Mouse (Mus musculus): ENCODE results near the gene B3gnt8. TPM values are rescaled to one million over a fixed set of nuclear protein-coding genes. Genes with fewer than 3 reads are reported as not detected.
"Not testable (repeated sequence)": the region's sequence is repeated elsewhere in the genome, so short reads cannot be mapped to it uniquely, and the experiment has no call there.

Gene B3gnt8
- 1 to 10 TPM; 1.8 to 4.5 TPM for total RNA-seq (2021)
- 11.8 and 13.0 TPM in 2 replicates for polyA plus RNA-seq (2012; rRNA removed)
- long read RNA-seq, transcript B3gnt8-203 (1 exons, 1,844 nt) = major isoform, 5 of 6 reads
- long read RNA-seq, partial matches to known transcripts = 0 of 6 reads
- long read RNA-seq, other reads (novel, unspliced or antisense) = 1 of 6 reads

DNA sequence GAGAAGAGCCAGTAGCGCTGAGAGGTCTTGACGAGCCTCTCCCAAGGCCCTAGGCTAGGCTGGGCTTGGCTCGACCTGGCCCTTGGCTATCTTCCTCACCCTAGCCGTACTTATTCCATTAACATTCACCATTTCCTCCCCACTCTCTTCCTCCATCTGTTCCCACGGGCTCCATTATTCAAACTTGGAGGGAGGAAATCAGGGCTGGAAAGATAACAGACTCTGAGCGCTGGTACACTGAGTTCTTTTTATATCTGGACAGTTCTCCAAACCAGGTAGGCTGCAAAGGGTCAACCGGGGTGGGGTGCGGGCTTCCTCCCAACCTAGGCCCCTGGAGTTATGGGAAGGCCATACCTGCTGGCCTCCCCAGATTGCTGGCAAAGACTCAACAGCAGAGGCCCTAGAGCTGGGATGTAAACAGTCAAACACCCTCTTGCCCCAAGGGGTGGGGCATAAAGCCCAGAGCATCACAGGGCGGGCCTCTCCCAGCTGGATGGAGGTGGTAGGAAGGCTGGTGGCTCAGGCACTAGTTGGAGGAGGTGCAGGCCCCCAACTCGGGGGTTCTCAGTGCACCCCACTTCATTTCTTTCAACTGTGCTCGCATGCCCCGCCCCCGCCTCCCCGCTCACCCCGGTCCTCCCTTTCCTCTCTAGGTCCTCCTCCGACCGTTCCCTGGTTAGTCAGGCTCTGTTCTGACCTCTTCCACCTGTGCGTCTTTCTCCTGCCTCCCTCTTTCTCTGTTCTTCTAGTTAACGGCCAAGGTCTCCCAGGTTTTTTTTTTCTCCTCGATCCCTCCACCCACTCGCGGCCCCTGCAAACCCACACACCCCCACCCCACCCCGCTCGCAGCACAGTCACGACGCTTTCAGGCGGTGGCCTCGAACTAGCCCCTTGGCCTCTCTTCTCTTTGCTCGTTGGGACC, at the start of gene B3gnt8:
Gene B3gnt8 (plus strand): TSS at position 146 of the 922 bp plus-strand sequence.
- peak; percentile 48 for DNase-seq

DNA sequence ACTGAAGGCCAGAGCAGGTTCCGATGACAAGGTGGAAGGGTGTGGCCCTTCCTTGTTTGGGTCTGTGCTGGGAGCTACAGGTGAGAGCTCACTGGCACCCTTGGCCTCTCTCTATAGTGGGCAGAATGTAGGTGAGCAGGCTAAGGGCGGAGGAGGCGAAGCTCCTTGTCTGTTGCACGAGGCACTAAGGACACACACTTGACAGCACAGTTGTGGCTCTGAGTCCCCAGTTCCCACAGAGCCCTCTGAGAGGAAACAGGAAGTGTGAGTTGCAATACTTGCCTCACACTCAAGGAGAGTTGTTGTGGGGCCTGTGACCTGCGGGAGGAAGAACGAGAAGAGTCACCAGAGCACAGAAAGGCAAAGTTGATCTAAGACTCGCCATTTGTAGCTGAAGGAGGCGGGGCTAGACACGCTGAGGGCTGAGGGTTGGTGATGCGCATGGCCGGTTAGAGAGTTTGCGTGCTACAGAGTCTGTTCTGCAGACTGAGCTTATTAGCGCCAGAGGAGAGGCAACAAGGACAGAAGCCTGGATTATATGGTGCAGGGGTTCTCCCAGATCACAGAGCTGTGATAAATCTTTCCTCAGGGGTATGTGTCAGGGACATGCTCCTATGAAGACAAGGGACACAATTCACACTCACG, 49.5 kb upstream of the B3gnt8 start:
- not testable (repeated sequence) for DNase-seq

DNA sequence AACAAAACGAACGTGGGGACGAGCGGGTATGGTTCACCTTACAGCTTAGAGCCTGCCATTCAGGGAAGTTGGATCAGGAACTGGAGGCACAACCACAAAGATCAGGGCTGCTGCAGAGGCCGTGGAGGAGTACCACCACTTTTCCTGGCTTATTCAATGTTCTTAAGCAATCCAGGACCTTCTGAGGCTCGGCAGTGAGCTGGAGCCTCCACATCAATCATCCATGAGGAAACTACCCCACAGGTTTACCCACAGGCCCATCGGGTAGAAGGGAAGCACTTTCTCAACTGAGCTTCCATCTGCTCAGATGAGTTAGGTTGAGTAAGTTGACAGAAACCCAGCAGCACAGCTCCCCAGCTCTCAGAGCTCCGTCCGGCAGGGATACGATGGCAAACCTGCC, 47.0 kb upstream of the B3gnt8 start:
- no peak for DNase-seq

DNA sequence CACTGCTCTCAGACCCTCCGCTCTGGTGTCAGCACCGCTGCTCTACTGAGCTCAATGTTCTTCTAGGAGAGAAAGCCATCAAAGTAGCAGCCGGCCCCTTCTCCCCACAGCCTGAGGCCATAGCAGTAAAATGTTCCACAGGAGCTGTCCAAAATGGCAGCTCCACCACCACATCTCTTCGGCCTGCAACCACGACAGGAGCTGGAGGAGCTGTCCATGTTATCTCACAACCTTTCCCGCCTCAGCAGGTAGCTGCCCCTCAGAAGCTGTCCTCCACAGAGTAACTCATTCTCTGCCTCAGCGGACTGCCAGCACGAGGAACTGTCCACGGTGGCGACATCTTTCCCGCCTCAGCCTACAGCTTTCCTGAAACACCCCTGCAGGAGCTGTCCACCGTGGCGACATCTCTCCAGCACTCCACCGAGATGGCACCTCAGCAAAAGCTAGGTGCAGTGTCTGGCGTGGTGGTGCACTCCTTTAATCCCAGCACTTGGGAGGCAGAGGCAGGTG, 44.1 kb upstream of the B3gnt8 start:
- no peak for DNase-seq

DNA sequence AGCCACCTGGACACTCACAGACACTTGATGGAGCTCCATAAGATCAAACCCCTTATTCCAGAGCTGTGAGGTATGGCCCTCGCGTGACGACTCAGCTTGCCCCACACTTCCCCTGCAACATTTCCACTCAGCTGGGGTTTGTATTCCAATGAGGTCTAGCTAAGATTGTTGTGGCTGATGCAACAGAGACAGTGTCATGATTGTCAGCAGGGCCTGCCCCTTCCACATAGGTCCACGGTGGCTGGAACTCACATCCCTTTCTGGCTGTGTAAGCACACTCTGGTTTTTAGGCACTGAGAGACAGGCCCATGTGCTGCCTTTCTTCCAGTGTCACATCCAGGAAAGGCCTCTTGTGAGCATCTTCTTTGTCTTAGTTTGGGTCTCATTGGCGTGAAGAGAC, 41.8 kb upstream of the B3gnt8 start:
- DNase-seq = no peak

DNA sequence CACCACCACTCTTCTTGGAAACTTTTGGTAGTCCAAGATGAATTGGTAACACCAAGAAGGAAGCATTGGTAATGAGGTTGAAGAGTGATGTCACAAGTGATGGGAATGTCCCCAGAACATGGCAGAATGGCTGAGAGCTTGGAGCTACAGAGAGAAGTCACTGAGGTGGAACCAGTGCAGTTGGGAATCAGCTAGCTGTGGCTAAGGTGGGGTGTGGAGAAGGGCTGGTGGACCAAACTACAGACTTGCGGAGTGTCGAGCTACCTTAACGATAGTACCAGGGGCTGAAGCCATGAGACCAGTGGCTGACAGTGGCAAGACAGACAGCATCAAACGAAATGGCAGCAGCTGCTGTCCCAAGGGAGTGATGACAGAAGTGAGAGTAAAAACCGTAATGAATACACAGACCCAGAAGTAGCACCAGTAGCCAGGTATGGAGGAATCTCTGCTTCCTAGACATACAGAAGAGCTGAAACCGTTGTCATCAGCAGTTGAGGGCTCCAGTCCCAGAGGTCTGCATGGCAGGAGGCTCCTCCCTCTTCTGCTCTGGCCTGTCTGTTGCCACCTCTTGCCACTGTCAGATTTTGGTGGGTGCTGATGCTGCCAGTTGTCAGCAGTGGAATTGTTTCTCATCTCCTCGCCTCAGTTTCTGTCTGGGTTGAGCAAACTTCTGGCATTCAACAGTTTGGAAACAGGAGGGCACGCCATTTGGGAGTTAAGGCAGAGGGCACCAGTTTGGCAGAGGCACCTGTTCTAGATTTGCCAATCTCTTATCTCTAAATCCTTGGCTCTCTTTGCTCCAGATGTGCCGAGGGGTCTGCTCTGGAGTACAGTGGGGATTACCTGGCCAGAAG, 40.9 kb upstream of the B3gnt8 start:
- no peak for DNase-seq

DNA sequence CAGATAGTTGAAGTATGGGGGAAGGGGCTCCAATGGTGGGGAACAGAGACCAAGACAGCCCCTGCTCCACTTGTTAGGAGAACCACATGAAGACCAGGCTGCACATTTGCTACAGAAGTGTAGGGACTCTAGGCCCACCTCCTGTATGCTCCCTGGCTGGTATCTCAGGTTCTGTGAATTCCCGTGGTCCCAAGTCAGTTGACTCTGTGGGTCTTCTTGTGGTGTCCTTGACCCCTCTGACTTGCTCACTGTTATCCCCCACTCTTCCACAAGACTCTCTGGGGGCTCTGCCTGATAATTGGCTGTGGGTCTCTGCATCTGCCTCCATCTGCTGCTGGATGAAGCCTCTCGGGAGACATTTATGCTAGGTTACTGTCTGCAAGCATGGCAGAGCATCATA, 35.2 kb upstream of the B3gnt8 start:
- no peak for DNase-seq

DNA sequence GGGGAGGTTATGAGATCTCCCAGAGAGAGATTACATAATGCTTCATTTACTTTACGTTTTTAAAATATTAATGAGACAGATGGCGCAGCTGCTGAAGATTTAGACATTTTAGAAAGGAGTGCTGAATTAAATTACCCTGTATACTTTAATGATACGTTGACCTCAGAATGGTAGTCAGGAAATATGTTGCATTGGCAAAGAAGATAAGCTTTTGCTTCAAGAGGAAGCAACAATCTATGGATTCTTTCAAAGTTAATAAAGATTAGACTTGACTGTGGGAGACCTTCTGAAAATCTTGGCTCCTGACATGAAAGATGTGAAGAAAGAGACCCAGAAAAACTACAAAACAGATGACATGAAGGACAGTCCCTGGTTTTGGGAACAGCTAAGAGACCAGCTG, 32.6 kb upstream of the B3gnt8 start:
- no peak for DNase-seq

DNA sequence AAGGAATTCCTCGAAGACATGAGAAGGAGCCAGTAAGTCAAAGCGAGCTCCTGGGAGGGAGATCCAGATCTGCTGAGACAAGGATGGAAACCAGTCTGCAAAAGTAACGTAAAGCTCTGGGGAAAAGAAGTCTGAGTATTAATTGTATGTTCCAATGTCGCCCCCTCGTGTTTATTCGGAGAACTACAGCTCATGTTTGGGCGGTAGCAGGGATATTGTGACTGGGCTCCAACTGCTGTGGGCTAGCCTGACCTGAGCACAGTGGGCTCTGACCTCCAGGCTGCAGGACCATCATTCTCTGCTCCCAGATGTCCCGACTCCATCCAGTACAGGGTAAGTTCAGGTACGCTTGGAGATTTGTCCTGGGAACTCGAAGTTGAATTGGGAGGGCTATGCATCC, 26.8 kb upstream of the B3gnt8 start:
- DNase-seq = peak; percentile 40

DNA sequence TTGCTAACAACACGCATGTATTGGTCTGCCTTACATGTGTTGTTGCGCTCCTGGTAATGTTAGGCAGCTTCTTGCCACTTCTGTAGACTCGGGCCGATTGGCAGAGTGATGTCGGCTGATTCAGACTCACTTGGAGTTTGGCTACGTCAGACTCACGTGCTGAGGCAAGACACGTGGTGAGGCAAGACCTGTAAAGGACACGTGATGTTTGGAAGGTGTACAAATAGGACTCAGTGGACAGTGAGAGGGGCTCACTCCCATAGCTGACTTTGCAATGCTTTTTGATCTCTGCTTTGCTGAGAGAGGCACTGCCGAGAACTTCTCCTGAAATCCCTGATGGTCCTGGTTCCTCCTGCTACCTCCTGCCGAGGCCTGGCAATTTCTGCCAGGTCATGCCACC, 25.8 kb upstream of the B3gnt8 start:
- DNase-seq = no peak

DNA sequence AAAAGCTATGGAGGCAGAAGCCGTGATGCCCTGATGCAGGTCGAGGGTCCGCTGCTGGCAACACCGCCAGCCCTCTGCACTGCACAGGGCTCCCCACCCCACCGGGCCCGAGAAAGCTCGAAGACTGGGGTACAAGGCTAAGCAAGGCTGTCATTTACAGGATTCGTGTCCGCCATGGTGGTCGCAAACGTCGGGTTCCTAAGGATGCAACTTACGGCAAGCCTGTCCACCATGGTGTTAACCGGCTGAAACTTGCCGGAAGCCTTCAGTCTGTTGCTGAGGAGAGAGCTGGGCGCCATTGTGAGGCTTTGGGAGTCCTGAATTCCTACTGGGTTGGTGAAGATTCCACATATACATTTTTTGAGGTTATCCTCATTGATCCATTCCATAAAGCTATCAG, 25.1 kb upstream of the B3gnt8 start:
- DNase-seq = no peak

DNA sequence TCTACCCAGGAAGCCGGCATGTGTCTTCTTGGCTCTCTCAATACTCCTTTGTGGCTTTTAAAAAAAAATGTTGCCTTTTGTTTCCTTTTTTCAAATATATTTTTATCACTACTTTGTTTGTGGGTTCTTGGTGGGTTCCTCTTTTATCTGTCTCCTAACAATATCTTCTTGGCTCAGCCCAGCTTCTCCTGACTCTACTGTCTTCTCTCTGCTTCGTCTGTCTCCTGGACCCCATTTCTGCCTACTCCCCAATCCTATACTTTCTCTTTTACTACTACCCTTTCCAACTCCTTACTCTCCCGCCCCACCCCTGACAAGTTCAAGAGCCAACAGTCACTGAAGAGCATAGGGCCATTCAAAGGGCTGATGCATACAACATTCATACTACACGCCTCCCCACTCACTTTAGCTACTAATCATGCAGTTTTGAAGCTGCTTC, 19.8 kb upstream of the B3gnt8 start:
- no peak for DNase-seq

DNA sequence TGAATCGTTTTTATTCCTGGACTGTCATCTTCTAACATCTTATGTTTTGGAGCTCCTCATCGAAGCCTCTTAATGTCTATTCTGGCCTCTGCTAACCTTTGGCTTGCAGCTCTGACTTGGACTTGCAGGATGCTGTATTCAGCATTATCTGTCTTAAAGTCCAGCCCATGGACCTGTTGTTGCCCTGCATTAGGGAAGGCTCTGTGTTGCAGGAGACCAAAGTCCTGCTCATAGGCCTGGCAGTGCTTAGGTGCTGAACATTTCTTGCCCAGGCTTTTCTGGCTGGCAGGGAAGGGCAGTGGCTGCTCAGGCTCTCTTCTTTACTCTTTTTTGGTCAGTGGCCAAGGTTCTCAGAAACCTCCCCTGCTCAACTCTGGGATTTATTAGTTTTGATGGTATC, 19.3 kb upstream of the B3gnt8 start:
- no peak for DNase-seq

DNA sequence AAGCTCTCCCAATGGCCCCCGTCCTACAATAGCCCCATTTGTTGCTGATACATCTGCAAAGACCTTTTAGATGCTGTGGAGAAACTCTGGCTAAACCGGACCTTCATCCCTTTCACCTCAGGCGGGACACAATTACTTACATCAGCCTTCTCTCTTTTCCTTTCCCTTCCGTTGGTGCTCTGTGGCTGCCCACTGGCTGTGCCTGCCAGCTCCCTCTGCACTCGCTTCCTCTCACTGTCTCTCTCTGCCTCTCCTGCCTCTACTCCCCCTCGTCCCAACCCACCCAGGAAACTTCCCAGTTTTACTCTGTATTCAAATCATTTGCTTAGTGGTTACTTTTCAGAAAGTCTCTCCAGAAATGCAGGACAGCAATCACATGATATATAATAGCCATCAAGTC, 16.4 kb upstream of the B3gnt8 start:
- DNase-seq = no peak

DNA sequence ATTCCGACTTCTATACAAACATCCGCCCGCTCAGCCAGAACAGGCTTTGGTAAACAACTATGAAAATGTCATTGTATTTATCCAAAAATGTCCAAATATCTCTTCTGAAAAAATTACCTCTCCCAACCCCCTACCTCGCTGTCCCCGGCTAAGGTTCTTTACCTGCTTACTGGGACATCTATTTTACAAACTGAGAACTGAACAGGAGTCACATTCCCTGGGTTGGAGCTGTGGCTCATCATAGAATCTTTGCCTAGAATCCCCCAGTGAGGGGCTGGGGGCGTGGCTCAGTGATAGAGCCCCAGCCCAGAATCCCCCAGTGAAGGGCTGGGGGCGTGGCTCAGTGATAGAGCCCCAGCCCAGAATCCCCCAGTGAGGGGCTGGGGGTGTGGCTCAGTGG, 15.0 kb upstream of the B3gnt8 start:
- no peak for DNase-seq

DNA sequence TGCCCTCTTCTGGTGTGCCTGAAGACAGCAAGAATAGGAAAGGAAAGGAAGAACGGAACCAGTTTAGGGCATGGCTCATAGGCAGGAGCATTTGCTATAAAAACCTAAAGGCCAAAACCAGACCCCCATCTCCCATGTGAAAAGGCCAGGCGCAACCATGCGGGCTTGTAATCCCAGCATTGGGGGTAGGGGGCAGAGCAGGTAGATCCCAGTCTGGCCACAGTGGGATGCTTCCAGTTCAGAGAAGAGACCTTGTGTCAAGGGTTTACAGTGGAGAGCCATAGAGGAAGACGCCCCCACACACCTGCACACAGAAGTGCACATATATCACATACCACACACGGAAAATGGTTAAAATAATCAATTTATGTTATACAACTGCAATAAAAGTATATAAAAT, 12.4 kb upstream of the B3gnt8 start:
- no peak for DNase-seq

DNA sequence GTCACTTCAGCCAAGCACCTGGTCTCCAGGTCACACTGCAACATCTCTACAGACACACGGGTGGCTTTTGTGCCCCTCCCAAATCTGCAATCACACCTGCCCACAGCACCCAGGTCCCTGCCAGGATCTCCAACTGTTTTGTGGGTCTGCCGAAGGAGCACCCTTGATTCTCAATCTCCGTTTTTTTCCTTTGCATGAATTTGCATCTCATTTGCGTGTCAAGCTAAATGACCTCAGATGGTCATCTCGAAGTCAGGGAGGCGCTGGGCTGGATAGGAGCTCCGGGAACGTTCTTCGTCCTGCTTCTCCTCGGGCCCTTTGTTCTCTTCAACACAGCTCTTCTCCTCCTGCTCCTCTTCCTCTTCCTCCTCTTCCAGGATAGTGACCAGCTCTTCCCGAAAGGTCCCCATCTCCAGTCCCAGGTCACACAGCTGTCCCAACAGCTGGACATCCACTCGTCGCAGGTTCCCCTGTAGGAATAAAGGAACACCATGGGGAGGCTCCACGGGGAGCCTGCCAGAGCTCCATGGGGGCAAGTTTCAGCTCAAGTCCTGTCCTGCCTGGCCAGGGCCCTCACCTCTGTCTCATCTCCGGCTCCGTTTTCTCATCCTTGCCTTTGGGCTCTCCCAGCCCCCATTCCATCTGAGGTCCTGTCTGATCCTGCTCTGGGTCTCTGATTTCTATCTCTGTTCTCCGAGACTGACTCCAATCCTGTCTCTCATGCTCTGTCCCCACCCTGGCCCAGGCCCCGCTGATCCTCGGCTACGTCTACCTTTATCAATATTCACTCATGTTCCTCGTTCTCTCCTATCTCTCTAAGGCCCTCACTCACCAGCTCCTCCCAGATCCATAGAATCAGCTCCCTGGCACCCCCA, 11.4 kb upstream of the B3gnt8 start:
- no peak for DNase-seq

DNA sequence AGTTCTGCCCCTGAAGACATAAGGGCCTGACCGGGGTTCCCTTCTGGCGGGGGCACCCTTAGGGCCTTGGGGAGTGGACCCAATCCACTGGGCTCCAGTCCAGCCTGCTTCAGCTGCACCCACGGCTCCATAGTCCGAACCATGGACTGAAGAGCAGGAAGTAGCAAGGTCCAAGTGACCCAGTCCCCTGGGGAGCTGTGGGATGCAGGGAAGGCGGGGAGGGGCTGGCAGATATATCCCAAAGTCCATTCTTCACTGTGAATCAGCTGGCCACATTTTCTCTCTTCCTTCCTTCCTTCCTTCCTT, 10.8 kb upstream of the B3gnt8 start, which contains the start of gene Erich4:
Gene Erich4 (minus strand): TSS at position 187 of the 306 bp plus-strand sequence.
- no peak for DNase-seq

DNA sequence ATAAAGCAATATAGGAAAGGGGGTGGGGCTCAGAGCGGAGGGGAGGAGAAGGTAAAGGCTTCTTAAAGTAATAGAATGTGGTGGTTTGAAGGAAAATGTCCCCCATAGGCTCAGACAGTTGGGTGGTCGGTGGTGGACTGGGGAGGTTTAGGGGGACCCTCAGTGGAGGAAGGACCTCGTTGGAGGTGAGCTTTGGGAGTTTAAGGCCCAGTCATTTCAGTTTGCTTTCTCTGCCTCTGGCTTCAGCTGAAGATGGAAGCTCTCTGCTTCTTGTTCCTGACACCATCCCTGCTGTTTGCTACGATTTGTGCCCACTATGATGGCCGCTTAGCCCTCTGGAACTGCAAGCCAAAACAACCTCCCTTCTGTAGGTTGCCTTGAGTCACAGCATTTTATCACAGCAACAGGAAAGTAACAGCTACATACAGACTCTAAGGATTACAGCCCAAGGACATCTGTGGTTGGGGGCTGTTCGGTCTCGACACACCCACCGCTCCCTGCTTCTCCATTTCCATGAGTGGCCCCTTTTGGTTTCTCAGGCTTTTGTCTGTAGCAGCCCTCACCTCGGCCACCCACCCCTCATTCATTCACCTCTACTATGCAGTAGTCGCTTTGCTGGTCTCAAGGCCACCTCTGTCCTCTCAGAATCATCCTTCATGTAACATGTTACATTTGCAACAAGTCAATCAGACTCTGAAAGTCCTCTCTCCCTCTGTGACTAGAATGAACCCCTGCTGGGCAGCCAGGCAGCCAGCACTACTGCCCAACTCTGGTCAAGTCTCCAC, 8.9 kb upstream of the B3gnt8 start:
- no peak for DNase-seq

All from adrenal gland, adult 2 months (tissue).